Mouse (Mus musculus) embryonic fibroblast, embryonic 13.5 days (primary cell): ENCODE results near the gene Lclat1. TPM values are rescaled to one million over a fixed set of nuclear protein-coding genes. Genes with fewer than 3 reads are reported as not detected.

Experiments used
- H3K27ac ChIP-seq: 2 replicates; pipeline ENCODE4 v1.5.1; 2012; ENCODE audit warnings: low read length, control low read depth, inconsistent platforms; ENCODE audit not compliant: insufficient read depth
- H3K4me1 ChIP-seq: 2 replicates; pipeline ENCODE4 v1.6.1; 2011; ENCODE audit warnings: low read length; ENCODE audit not compliant: control insufficient read depth, insufficient read depth
- H3K4me3 ChIP-seq: 2 replicates; pipeline ENCODE4 v1.5.1; 2011; ENCODE audit warnings: mild to moderate bottlenecking, control low read depth, low read length; ENCODE audit not compliant: insufficient read depth
- CTCF ChIP-seq: IDR thresholded peaks from 2 replicates; pipeline ENCODE4 v1.5.1; 2011; ENCODE audit warnings: mild to moderate bottlenecking, control low read depth, low read length, moderate library complexity, borderline replicate concordance; ENCODE audit not compliant: insufficient read depth
- POLR2A ChIP-seq: IDR thresholded peaks from 2 replicates; pipeline ENCODE4 v1.6.1; 2011; ENCODE audit warnings: low read depth, mild to moderate bottlenecking, control low read depth, low read length, moderate library complexity
- polyA plus RNA-seq: library from polyadenylated mRNA; stranded (reverse); fragments of >200 nt; gene quantifications from 2 replicates; pipeline ENCODE4 v1.2.4, GENCODE M21; 2011; ENCODE audit warnings: low read depth; ENCODE audit not compliant: missing spikeins, insufficient read length

Gene Lclat1
- polyA plus RNA-seq, 1 experiment, result 73.4 TPM

DNA sequence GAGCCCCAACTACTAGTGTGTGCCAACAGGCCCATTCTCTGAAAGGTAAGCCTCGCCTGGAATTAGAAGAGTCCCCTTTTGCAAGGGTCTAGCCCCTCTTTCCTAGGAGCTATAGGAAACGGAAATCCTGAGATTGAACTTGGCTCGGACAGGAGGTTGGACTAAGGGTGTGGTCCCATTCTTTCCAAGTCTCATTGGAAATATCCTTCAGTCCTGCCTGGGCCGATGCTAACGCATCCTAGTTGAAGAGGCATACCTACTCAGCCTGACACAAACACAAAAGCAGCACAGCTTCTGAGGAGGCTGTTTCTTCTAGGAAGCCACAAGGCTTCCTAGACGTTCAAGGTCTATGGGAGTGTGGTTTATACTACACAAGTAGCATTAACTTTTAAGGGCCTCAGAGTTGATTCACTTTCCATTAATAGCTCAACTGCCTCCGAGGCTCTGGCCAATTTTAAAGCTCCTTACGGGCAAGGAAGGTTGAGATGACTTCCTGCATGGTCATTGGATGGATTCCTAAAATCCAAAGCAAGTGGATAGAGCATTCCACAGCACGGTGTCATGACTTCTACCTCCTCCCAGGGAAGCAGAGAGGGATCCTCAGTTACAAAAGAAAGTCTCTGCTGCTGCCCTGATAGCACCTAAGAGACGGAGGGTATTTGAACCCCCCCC lies 39.3 kb upstream of the Lclat1 start:
- Histone ChIP-seq H3K4me1 (peaks cover 8% of the 10 kb centered on the region), H3K27ac (peak overlapping the region; percentile 95), H3K4me3 (no peak overlapping the region)
- no peak for TF ChIP-seq CTCF
- no peak; the same call in 1 of the 2 replicates for TF ChIP-seq POLR2A

DNA sequence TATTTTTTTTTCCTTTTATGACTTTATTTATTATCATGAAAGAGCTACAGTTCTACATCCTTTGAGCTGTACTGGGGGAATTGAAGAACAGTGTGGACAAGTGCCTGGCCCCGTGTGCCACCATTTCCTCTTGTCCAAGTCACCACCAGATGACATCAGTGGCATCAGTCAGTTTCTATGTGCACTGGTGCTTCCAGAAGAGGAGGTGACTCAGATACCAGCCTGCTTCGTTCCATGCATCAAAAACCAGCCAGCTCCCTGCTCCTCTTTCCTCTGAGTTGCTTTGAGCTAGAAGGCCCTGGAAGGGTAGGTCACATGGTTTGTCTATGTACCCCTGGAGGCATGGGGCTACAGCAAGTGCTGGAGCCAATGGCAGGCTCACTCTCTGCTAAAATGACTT lies 37.3 kb upstream of the Lclat1 start:
- Histone ChIP-seq H3K4me1 (peaks cover 8% of the 10 kb centered on the region), H3K4me3 (no peak overlapping the region), H3K27ac (peak overlapping the region; percentile 66; the same call in 1 of the 2 replicates)
- no peak for TF ChIP-seq CTCF
- no peak for TF ChIP-seq POLR2A

DNA sequence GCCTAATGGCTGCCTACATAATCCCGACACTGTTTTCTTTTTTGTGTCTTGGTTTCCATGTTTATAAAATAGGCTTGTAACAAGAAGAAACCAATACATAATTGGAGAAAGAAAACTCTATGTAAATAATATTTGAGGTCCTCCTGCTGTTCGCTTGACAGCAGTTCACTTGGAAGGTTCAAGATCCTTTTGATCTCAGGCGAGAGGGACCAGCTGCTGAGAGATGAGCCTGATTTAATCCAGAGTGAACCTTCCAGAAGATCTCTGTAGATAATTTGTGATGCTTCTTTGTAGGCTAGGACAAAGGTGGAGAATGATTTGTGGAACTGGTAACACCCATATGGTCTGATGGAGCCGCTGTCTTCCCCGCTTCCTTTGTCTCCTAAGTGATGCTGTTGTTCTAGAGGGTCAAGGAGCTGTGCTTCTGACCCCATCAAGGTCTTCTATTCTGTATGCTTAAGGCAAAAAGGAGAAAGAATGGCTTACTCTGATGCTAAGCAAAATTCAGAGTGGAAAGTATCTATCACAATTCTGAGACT lies 36.0 kb upstream of the Lclat1 start:
- no peak overlapping the region for H3K4me3 ChIP-seq
- TF ChIP-seq CTCF (no peak), POLR2A (no peak)
- H3K4me1 ChIP-seq, result peaks cover 8% of the 10 kb centered on the region
- peak overlapping the region; percentile 79 for H3K27ac ChIP-seq

DNA sequence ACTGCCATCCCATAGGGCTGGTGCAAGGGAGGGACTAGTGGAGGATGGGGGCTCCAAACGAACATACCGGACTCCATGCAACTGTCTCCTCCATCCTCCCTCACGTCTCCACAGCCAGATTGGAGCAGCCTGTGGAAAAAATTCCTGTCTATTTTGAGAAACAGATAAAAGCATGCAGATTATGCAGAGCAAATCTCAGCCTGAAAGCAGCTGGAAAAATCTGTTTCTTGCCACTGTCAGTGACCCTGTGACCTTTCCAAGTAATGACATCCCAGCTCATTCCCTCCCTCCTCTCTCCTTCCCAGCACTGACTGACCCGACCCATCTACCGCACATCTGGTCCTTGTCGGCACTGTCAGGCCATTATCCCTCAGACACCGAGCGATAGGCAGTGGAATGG lies 35.5 kb upstream of the Lclat1 start:
- Histone ChIP-seq H3K27ac (peak overlapping the region; percentile 79), H3K4me3 (no peak overlapping the region), H3K4me1 (peaks cover 5% of the 10 kb centered on the region)
- TF ChIP-seq CTCF (no peak), POLR2A (no peak)

DNA sequence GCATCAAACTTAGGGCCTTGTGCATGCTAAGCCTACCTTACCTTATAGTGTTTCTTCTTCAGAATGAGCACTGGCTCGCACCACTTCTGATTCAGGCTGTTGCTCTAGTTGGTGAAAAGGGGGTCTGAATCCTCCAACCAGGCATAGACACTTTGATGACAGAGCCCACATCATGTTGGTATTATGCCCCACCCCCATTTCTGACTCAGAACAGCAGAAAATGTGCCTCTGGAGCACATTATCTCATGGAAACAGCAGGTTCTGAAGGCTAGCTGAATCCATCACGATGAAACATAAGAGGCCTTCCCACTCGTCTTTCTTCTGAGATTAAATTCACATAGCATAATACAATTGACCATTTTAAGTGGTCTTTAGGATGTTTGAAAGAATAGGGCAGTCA lies 33.2 kb upstream of the Lclat1 start:
- TF ChIP-seq POLR2A, result no peak
- no peak for TF ChIP-seq CTCF
- no peaks in the 10 kb centered on the region; the same call in 1 of the 2 replicates for H3K4me1 ChIP-seq
- H3K4me3 ChIP-seq, result no peak overlapping the region
- H3K27ac ChIP-seq, result peak overlapping the region; percentile 97

DNA sequence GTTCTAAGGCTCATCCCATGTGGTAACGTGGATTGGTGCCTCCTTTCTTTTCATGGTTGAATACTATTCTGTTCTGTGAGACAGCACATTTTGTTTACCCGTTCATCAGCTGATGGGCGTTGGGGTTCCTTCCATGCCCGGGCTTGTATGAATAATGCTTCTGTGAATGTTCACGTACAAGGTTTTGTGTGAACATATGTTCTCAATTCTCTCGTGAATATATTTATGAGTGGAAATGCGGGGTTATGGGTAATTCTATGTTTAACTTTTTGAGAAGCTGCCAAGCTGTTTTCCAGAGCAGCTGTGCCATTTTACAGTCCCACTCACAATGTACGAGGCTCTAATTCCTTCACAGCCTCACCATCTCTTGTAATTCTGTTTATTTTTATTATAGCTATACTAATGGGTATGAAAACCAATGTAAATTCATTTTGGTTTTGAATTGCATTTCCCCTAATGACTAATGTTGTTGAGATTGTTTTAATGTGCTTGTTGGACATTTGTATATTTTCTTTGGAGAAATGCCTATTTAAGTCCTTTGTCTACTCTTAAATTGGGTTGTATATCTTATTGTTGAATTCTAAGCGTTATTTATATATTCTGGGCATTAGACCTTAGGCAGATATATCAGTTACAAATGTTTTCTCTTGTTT lies 32.4 kb upstream of the Lclat1 start:
- Histone ChIP-seq H3K27ac (peak overlapping the region; percentile 97), H3K4me1 (no peaks in the 10 kb centered on the region; the same call in 1 of the 2 replicates), H3K4me3 (no peak overlapping the region)
- TF ChIP-seq POLR2A (no peak), CTCF (no peak)

DNA sequence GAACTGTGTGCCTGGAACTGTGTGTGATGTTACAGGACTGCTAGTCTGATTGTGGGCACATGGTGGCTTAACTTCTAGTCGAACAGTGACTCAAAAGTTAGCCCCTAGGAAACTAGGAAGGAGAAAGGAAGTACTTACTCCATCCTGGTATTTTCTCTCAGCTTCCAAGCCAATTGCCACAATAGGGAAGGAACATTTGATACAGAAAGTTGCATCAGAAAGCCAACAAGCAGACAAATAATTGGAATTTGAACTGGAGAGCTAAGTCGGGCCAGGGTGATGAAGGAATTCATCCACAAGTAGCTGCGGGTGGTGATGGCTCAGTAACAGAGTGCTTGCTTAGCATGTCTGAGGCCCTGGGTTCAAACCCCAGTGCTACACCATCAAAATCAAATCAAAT lies 30.1 kb upstream of the Lclat1 start:
- Histone ChIP-seq H3K27ac (peak overlapping the region; percentile 61), H3K4me1 (peaks cover 11% of the 10 kb centered on the region), H3K4me3 (no peak overlapping the region)
- TF ChIP-seq POLR2A, result no peak
- TF ChIP-seq CTCF, result no peak

DNA sequence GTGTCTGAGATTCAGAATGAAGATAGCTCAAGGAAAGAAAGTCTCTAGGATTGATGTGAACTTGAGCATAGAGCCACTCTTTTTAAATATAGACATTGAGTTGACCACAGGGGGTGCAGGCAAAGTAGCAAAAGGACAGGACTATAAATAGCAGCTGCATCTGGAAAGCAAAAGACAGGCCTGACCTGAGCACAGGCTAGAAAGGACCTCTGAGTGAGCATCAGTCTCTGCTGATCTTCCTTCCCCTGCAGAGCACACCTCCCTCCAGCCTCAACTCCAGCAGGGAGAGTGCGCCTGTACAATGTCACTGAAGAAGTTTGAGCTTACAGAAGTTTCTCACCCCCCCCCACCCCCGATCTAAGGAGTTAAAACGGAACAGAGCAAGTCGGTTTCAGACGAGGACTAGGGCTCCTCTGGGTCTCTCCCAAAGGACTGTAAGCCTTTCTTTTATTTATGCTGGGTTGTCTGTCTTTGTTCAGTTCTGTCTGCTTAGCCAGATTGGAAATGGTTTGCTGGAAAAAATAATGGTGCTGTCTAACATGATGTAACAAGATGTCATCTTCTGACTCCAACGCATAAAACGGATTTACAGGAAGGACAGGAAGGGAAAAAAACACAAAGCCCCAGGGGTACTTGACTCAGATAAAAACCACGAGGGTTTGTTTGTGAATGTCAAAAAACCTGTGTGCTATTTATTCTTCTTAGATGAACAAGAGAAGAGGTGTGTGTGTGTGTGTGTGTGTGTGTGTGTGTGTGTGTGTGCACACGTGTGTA lies 26.2 kb upstream of the Lclat1 start:
- Histone ChIP-seq H3K27ac (peak overlapping the region; percentile 82), H3K4me1 (peaks cover 14% of the 10 kb centered on the region)
- no peak for TF ChIP-seq CTCF
- no peak for TF ChIP-seq POLR2A

DNA sequence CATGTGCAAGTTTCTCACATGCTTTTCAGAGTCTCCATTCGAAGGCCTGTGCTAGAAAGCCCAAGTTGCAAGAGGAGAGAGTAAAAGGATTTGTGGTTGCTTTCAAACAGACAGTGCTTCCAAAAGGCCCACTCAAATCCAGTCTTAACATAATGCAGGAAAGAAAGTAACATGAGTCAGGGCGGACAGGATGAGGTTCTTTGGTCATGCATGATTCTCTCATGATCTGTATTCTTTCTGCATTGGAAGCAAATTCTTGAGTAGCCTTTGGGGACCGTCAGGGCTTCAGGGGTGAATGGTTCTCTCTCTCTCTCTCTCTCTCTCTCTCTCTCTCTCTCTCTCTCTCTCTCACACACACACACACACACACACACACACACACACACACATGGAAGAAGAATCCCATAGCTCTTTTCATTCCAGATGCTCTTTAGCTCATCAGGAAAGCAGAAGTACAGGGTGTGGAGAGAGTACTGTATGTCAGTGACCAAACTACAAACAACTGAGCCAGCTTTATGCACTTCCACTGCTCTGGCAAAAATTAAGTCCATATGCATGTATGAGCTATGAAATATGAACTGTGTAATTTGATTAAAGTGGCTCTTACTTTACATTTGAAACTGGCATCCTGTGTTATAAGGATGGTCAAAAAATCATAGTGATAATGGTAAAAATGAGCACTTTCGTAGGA lies 25.1 kb upstream of the Lclat1 start:
- TF ChIP-seq CTCF (no peak), POLR2A (no peak)
- peaks cover 14% of the 10 kb centered on the region for H3K4me1 ChIP-seq
- peak overlapping the region; percentile 82 for H3K27ac ChIP-seq
- no peak overlapping the region for H3K4me3 ChIP-seq

More for the DNA sequence above, 26.2 kb upstream of the Lclat1 start:
- H3K4me3 ChIP-seq, result no peak overlapping the region
